Mouse (Mus musculus) bone marrow macrophage, adult 2 months (primary cell): ENCODE data around the gene Slc47a2. TPM values are rescaled to one million over a fixed set of nuclear protein-coding genes. Genes with fewer than 3 reads are reported as not detected.
A peak's percentile ranks its signal among the peaks of the same experiment; 100 is the strongest.

Experiments used
- H3K27ac ChIP-seq: 2 replicates; pipeline ENCODE4 v1.5.1; 2012; ENCODE audit warnings: low read depth, low read length; ENCODE audit not compliant: insufficient read depth
- H3K4me1 ChIP-seq: 2 replicates; pipeline ENCODE4 v1.6.1; 2012; ENCODE audit warnings: low read length; ENCODE audit not compliant: control insufficient read depth, insufficient read depth
- H3K4me3 ChIP-seq: 2 replicates; pipeline ENCODE4 v1.5.1; 2012; ENCODE audit warnings: mild to moderate bottlenecking, low read length, moderate library complexity; ENCODE audit not compliant: insufficient read depth
- CTCF ChIP-seq: IDR thresholded peaks from 2 replicates; pipeline ENCODE4 v1.5.1; 2012; ENCODE audit warnings: low read depth, mild to moderate bottlenecking, low read length, moderate library complexity
- POLR2A ChIP-seq: IDR thresholded peaks from 2 replicates; pipeline ENCODE4 v1.6.1; 2012; ENCODE audit warnings: mild to moderate bottlenecking, low read depth, low read length, borderline replicate concordance
- polyA plus RNA-seq: library from polyadenylated mRNA; stranded (reverse); fragments of >200 nt; gene quantifications from 2 replicates; pipeline ENCODE4 v1.2.4, GENCODE M21; 2012; ENCODE audit not compliant: missing spikeins, insufficient read depth, insufficient read length

The Slc47a2 gene
- polyA plus RNA-seq, 1 experiment = not detected

DNA sequence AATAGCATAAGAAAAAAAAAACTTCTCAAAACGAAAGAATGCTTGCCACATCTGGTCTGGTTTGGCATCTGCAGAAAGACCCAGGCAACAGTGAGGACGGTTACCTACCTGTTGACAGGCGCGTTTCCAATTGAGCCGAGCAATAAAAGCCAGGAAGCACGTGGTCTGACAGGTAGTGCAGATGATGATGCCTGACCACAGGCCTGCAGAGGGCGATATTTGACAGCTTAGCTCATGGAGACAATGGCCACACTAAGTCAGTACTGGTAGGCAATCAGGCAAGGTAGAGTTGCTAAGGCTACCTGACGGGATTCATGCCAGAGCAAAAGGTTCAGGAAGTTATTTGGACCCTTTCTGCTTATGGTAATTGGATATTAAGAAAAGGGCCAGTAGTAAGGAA lies 6.7 kb upstream of the Slc47a2 start:
- Histone ChIP-seq H3K4me1 (no peaks in the 10 kb centered on the region), H3K27ac (no peak overlapping the region), H3K4me3 (no peak overlapping the region)
- no peak for TF ChIP-seq POLR2A
- TF ChIP-seq CTCF = peak; percentile 73

- H3K27ac ChIP-seq = no peak overlapping the region
- TF ChIP-seq CTCF (peak; percentile 17; the same call in 1 of the 2 replicates), POLR2A (no peak)
- no peak overlapping the region for H3K4me3 ChIP-seq
- H3K4me1 ChIP-seq = no peaks in the 10 kb centered on the region
These were observed 3.5 kb upstream of the Slc47a2 start for GRCm38 (mm10) chr11:61346133-61346532.

DNA sequence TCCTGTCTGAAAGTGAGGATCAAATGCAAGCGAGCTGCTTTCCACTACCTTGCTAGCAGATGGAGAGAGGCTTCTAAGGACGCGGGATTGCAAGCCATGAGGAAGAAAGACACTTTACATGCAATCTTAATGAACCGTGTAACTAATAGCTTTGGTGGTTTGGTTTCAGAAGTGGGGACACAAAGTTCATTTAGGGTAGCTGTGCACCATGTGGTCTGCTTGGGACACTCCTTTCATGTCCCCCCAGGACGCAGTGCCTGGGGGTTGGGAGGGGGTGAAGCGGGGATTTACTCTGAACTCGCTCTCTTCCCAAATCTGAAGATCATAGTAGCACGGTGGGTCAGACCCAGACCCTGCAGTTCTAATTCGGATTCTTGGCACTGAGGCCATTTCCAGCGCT lies 689 bp downstream of the Slc47a2 start:
- TF ChIP-seq CTCF = no peak
- no peaks in the 10 kb centered on the region for H3K4me1 ChIP-seq
- no peak overlapping the region for H3K27ac ChIP-seq
- no peak overlapping the region for H3K4me3 ChIP-seq

DNA sequence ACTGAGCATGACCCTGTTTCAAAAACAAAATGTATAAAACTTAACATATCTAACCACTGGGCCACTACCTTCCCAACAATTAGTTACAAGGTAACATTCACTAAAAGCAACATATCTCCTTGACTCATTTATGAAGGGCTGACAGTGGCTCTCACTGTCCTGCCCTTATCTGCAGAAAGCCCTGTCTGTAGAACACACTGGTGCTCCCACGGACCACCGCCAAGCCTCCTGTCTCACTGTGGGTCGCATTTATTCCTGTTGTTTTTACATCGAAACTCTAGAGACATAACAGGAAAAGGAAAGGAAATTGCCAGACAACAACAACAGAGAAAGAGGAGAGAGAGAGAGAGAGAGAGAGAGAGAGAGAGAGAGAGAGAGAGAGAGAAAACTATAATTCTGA lies 1.4 kb downstream of the Slc47a2 start:
- TF ChIP-seq CTCF (no peak), POLR2A (no peak)
- Histone ChIP-seq H3K4me1 (no peaks in the 10 kb centered on the region), H3K27ac (no peak overlapping the region), H3K4me3 (no peak overlapping the region)

DNA sequence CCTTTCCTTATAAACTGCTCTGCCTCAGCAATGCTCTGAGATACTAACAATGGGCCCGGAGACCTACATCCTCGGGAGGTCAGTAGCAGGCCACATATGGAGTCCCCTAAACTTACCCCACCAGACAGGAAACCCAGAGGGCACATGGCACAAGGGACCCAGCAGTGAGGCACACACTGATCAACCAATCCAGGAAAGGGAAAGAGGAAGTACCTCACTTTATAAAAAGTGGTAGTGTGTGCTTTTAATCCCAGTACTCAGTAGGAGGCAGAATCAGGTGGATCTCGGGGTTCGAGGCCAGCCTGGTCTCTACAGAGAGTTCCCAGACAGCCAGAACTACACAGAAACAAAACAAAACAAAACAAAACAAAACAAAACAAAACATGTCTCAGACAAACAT lies 2.3 kb downstream of the Slc47a2 start:
- Histone ChIP-seq H3K4me3 (no peak overlapping the region), H3K27ac (no peak overlapping the region), H3K4me1 (no peaks in the 10 kb centered on the region)
- TF ChIP-seq CTCF (no peak), POLR2A (no peak)

GRCm38 (mm10) chr11:61337586-61337985 lies 5.1 kb downstream of the Slc47a2 start:
- TF ChIP-seq POLR2A = no peak
- TF ChIP-seq CTCF = no peak
- H3K27ac ChIP-seq = no peak overlapping the region
- H3K4me1 ChIP-seq = no peaks in the 10 kb centered on the region
- no peak overlapping the region for H3K4me3 ChIP-seq

DNA sequence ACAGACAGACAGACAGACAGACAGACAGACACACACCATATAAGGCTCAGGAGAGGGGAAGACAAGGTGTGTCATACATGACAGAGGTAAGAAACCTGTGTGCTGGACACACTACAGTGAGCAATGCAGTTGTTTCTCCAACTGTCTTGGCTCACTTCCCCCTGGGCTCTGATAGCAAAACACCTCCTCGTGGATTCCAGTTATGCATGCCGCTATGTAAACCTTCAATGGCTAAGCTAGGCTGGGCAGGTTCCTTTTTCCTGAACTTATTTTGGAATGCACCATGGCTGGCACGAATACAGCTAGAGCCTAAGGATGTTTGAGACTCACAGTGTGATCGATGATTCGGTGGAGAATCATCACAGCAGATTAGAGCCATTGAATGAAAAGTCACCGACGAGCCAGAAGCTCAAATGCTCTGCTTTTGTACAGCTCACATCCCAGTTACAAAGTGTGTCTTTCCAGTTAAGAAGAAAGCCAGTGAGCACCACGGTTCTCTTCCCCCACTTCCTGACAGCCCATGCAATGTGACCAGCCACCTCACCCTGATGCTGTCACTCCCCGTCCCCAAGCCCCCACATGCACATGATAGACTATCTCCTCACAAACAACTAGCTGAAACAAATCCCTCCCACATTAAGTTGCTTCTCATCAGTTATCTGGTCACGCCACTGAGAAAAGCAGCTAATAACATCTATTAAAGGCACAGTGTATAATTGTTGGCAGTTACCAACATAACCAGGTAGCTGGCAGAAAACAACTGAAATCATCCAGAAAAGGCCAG lies 21.6 kb downstream of the Slc47a2 start:
- TF ChIP-seq POLR2A (no peak), CTCF (no peak)
- H3K4me3 ChIP-seq = no peak overlapping the region

DNA sequence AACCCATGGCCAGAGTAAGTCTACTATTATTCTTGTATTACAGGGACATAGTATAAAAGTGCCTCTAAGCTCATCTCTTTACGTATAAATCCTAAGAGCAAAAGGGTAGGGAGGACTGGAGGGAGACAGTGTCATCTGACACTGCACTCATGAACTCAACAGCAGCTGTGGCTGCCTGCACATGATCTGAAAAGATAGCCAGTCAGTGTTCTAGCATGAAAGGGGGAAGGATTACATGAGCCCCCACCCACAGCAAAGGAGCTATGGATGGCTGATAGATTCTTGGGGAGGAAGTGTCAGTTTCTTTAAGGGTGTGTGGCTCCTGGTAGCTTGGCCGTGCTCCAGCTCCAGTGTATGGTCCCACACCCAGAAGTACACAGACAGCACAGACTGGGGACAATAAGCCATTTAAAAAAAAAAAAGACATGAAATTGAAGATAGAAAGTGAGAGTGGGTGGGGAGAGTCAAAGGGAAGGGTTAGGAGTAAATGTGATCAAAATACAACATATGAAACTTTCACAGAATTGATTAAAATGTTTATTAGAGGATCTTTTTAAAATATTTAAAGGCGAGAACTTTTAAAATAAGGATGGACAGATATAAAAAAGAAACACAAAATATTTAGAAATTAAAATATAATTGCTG lies 22.6 kb downstream of the Slc47a2 start:
- TF ChIP-seq POLR2A = no peak
- TF ChIP-seq CTCF = no peak
- no peaks in the 10 kb centered on the region for H3K4me1 ChIP-seq
- no peak overlapping the region for H3K27ac ChIP-seq
- H3K4me3 ChIP-seq = no peak overlapping the region

More for the DNA sequence above, 21.6 kb downstream of the Slc47a2 start:
- Histone ChIP-seq H3K27ac (no peak overlapping the region), H3K4me1 (no peaks in the 10 kb centered on the region)

GRCm38 (mm10) chr11:61319233-61319922 lies 23.3 kb downstream of the Slc47a2 start:
- no peak overlapping the region for H3K4me3 ChIP-seq
- TF ChIP-seq POLR2A = no peak
- no peak for TF ChIP-seq CTCF
- no peaks in the 10 kb centered on the region for H3K4me1 ChIP-seq
- no peak overlapping the region for H3K27ac ChIP-seq

DNA sequence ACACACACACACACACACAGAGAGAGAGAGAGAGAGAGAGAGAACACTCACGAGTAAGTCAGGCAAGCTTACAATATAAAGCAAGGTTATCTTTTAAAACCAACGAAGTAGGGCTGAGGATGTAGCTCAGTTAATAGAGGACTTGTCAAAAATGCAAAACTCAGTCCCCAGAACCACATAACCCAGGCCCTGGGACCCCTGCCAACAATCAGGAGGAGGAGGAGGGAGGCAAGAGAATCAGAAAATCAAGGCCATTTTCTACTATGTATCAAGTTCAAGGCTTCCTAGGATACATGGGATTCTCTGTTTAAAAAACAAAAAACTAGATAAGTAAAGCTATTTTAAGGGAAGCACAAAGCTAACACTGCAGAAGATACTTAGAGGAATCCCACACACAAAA lies 25.8 kb downstream of the Slc47a2 start:
- Histone ChIP-seq H3K4me1 (no peaks in the 10 kb centered on the region), H3K4me3 (no peak overlapping the region), H3K27ac (no peak overlapping the region)
- TF ChIP-seq POLR2A (no peak), CTCF (no peak)
